Mouse (Mus musculus) CH12.LX (cell line): ENCODE data around the gene Rmi1. TPM values are rescaled to one million over a fixed set of nuclear protein-coding genes. Genes with fewer than 3 reads are reported as not detected.
A peak's percentile ranks its signal among the peaks of the same experiment; 100 is the strongest.

Experiments used
- DNase-seq: peaks from one replicate; pipeline ENCODE4 v3.0.0-alpha.2; 2013; ENCODE audit errors: extremely low read depth
- H3K27ac ChIP-seq: 2 replicates; pipeline ENCODE4 v1.5.1; 2012; ENCODE audit warnings: low read depth, mild to moderate bottlenecking, control low read depth, moderate library complexity; ENCODE audit not compliant: insufficient read depth
- H3K27me3 ChIP-seq: replicated peaks from 2 replicates; pipeline ENCODE3; 2012; ENCODE audit warnings: inconsistent platforms
- H3K36me3 ChIP-seq, 2 experiments: replicated peaks in 1 of 2; 2 replicates each; pipeline versions ENCODE3 to v1.6.1; 2012; ENCODE audit warnings: inconsistent platforms in 1 of 2, low read length in 1 of 2, mild to moderate bottlenecking in 1 of 2, mixed read lengths in 1 of 2, moderate library complexity in 1 of 2; ENCODE audit not compliant: control insufficient read depth in 1 of 2, insufficient read depth in 1 of 2
- H3K4me1 ChIP-seq, 2 experiments: 2 replicates each; pipeline ENCODE4 v1.6.1; 2012; ENCODE audit warnings: inconsistent platforms in 1 of 2, moderate library complexity in 1 of 2; ENCODE audit not compliant: insufficient read depth in 2 of 2, control insufficient read depth in 1 of 2
- H3K4me2 ChIP-seq: 2 replicates; pipeline ENCODE4 v1.6.1; 2012; ENCODE audit warnings: low read depth, mild to moderate bottlenecking, control low read depth; ENCODE audit not compliant: poor library complexity, insufficient read depth, severe bottlenecking
- H3K4me3 ChIP-seq, 3 experiments: fragments of 150-350 bp in 1 of 3; sonication (generic) in 1 of 3; replicated peaks in 1 of 3; 2 replicates each; pipeline versions ENCODE3 to v1.5.1; 2011 to 2012; ENCODE audit warnings: low read depth in 2 of 3, low read length in 2 of 3, mild to moderate bottlenecking in 2 of 3, moderate library complexity in 2 of 3, control low read depth in 1 of 3, improper control_type of control experiment in 1 of 3, inconsistent platforms in 1 of 3, mixed read lengths in 1 of 3; ENCODE audit not compliant: poor library complexity in 1 of 3
- H3K79me2 ChIP-seq: replicated peaks from 2 replicates; pipeline ENCODE4 v1.6.1; 2012; ENCODE audit warnings: mild to moderate bottlenecking, moderate library complexity; ENCODE audit not compliant: control insufficient read depth, poor library complexity, insufficient read depth, severe bottlenecking; ENCODE audit errors: extremely low read depth
- H3K9ac ChIP-seq: 2 replicates; pipeline ENCODE4 v1.6.1; 2012; ENCODE audit warnings: low read depth, mild to moderate bottlenecking, control low read depth, moderate library complexity; ENCODE audit not compliant: insufficient read depth
- H3K9me3 ChIP-seq: replicated peaks from 2 replicates; pipeline ENCODE3; 2012; ENCODE audit warnings: low read length, inconsistent platforms, mixed read lengths
- BHLHE40 ChIP-seq: IDR thresholded peaks from 2 replicates; pipeline ENCODE4 v1.6.1; 2011; ENCODE audit warnings: mild to moderate bottlenecking, low read depth, low read length, improper control_type of control experiment
- CHD2 ChIP-seq: IDR thresholded peaks from 2 replicates; pipeline ENCODE4 v1.6.1; 2011; ENCODE audit warnings: low read length, improper control_type of control experiment
- CTCF ChIP-seq, 2 experiments: IDR thresholded peaks in 1 of 2; conservative IDR thresholded peaks in 1 of 2; 2 replicates each; pipeline ENCODE4 v1.5.1; 2011 to 2012; ENCODE audit warnings: low read depth in 2 of 2, low read length in 2 of 2, improper control_type of control experiment in 1 of 2, inconsistent platforms in 1 of 2, mild to moderate bottlenecking in 1 of 2, moderate library complexity in 1 of 2
- E2F4 ChIP-seq: IDR thresholded peaks from 2 replicates; pipeline ENCODE4 v1.6.1; 2011; ENCODE audit warnings: low read depth, low read length, improper control_type of control experiment; ENCODE audit not compliant: insufficient replicate concordance
- ELF1 ChIP-seq: IDR thresholded peaks from 2 replicates; pipeline ENCODE4 v1.6.1; 2014; ENCODE audit warnings: low read depth, mild to moderate bottlenecking, inconsistent platforms, low read length, improper control_type of control experiment
- EP300 ChIP-seq: IDR thresholded peaks from 2 replicates; pipeline ENCODE4 v1.6.1; 2011; ENCODE audit warnings: low read length, improper control_type of control experiment
- GABPA ChIP-seq: IDR thresholded peaks from 2 replicates; pipeline ENCODE4 v1.6.1; 2012; ENCODE audit warnings: low read depth, low read length, improper control_type of control experiment, inconsistent platforms; ENCODE audit not compliant: insufficient replicate concordance
- HCFC1 ChIP-seq: IDR thresholded peaks from 2 replicates; pipeline ENCODE4 v1.6.1; 2012; ENCODE audit warnings: low read depth, mild to moderate bottlenecking, inconsistent platforms, low read length, improper control_type of control experiment
- JUN ChIP-seq: IDR thresholded peaks from 2 replicates; pipeline ENCODE4 v1.6.1; 2011; ENCODE audit warnings: low read depth, mild to moderate bottlenecking, low read length, improper control_type of control experiment, moderate library complexity; ENCODE audit not compliant: insufficient read depth
- JUND ChIP-seq: conservative IDR thresholded peaks from 2 replicates; pipeline ENCODE4 v1.6.1; 2011; ENCODE audit warnings: low read depth, low read length, improper control_type of control experiment
- KAT2A ChIP-seq: IDR thresholded peaks from 2 replicates; pipeline ENCODE4 v1.6.1; 2012; ENCODE audit warnings: low read length, improper control_type of control experiment, inconsistent platforms; ENCODE audit not compliant: insufficient replicate concordance
- MAFK ChIP-seq: IDR thresholded peaks from 2 replicates; pipeline ENCODE4 v1.6.1; 2011; ENCODE audit warnings: low read length, improper control_type of control experiment; ENCODE audit not compliant: insufficient replicate concordance
- MAX ChIP-seq: IDR thresholded peaks from 2 replicates; pipeline ENCODE4 v1.6.1; 2011; ENCODE audit warnings: low read length, improper control_type of control experiment
- MEF2A ChIP-seq: IDR thresholded peaks from 2 replicates; pipeline ENCODE4 v1.6.1; 2014; ENCODE audit warnings: low read depth, mild to moderate bottlenecking, inconsistent platforms, low read length, improper control_type of control experiment, borderline replicate concordance
- MXI1 ChIP-seq: IDR thresholded peaks from 2 replicates; pipeline ENCODE4 v1.6.1; 2011; ENCODE audit warnings: mild to moderate bottlenecking, low read depth, low read length, improper control_type of control experiment
- MYC ChIP-seq: IDR thresholded peaks from 2 replicates; pipeline ENCODE4 v1.6.1; 2011; ENCODE audit warnings: low read depth, mild to moderate bottlenecking, improper control_type of control experiment, low read length
- NELFE ChIP-seq: IDR thresholded peaks from 2 replicates; pipeline ENCODE4 v1.6.1; 2011; ENCODE audit warnings: low read depth, low read length, improper control_type of control experiment
- NRF1 ChIP-seq: IDR thresholded peaks from 2 replicates; pipeline ENCODE4 v1.6.1; 2014; ENCODE audit warnings: low read depth, mild to moderate bottlenecking, inconsistent platforms, low read length, improper control_type of control experiment, moderate library complexity
- POLR2A ChIP-seq: IDR thresholded peaks from 2 replicates; pipeline ENCODE4 v1.6.1; 2011; ENCODE audit warnings: low read depth, mild to moderate bottlenecking, improper control_type of control experiment, low read length
- POLR2AphosphoS2 ChIP-seq: IDR thresholded peaks from 2 replicates; pipeline ENCODE4 v1.6.1; 2011; ENCODE audit warnings: low read depth, low read length, improper control_type of control experiment
- RAD21 ChIP-seq: IDR thresholded peaks from 2 replicates; pipeline ENCODE4 v1.6.1; 2011; ENCODE audit warnings: low read depth, mild to moderate bottlenecking, low read length, improper control_type of control experiment, moderate library complexity
- RCOR1 ChIP-seq: conservative IDR thresholded peaks from 2 replicates; pipeline ENCODE4 v1.6.1; 2012; ENCODE audit warnings: low read depth, mild to moderate bottlenecking, inconsistent platforms, low read length, improper control_type of control experiment
- SIN3A ChIP-seq: IDR thresholded peaks from 2 replicates; pipeline ENCODE4 v1.6.1; 2012; ENCODE audit warnings: low read length, improper control_type of control experiment, inconsistent platforms
- SMC3 ChIP-seq: IDR thresholded peaks from 2 replicates; pipeline ENCODE4 v1.6.1; 2011; ENCODE audit warnings: low read depth, low read length, improper control_type of control experiment
- UBTF ChIP-seq: IDR thresholded peaks from 2 replicates; pipeline ENCODE4 v1.6.1; 2012; ENCODE audit warnings: low read depth, mild to moderate bottlenecking, inconsistent platforms, low read length, improper control_type of control experiment, moderate library complexity
- USF2 ChIP-seq: conservative IDR thresholded peaks from 2 replicates; pipeline ENCODE4 v1.6.1; 2011; ENCODE audit warnings: low read depth, low read length, improper control_type of control experiment
- ZKSCAN1 ChIP-seq: IDR thresholded peaks from 2 replicates; pipeline ENCODE4 v1.6.1; 2012; ENCODE audit warnings: low read depth, inconsistent platforms, low read length, improper control_type of control experiment, borderline replicate concordance
- ZNF384 ChIP-seq: IDR thresholded peaks from 2 replicates; pipeline ENCODE4 v1.6.1; 2012; ENCODE audit warnings: low read depth, low read length, improper control_type of control experiment, inconsistent platforms
- dilution Hi-C: fragments of 300-500 bp; cut with MboI; formaldehyde crosslinking; loops from 2 replicates; pipeline ENCODE4 v1.14.3; 2020; ENCODE audit warnings: low sequenced_read_pairs; ENCODE audit not compliant: extremely low pct_unique_long_range_greater_than_20kb, extremely low pct_ligation_motif_present
- in situ Hi-C: fragments of 300-500 bp; cut with MboI; formaldehyde crosslinking; loops from 3 replicates; pipeline ENCODE4 v1.14.3; 2019; ENCODE audit warnings: low sequenced_read_pairs, low pct_ligation_motif_present, low pct_unique_long_range_greater_than_20kb, mixed read lengths
- polyA plus RNA-seq: library from polyadenylated mRNA; unstranded; fragments of >175 nt; gene quantifications from 2 replicates; pipeline ENCODE4 v1.2.1, GENCODE M21; 2012; ENCODE audit warnings: low read depth; ENCODE audit not compliant: insufficient read length
- total RNA-seq, 2 experiments: library from RNA; depleted of rRNA; stranded (reverse); fragments of 300-350 nt in 1 of 2; fragments of >200 nt in 1 of 2; gene quantifications; 2 replicates each; pipeline ENCODE4 v1.2.3; 2012 to 2014

Gene Rmi1
- total and polyA plus RNA-seq, 3 experiments = 6.8 to 11.0 (median 8.4) TPM

DNA sequence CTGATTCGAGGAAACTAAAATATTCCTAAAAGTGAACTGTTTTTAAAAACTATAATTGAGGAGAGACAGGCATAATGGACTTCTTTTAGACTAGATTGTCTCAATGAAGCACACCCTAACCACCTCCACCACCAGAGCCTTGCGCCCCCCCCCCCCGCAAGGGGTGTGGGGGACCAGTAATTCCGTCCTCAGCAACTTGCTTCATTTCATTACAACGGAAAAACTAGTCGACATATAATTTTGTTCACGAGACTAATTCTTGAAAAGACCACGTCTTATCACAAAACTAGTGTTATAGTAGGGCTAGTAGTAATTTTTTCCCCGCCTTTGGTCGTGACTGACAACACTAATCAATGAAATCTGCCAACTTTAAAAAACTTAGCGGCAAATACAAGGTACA lies 1.5 kb upstream of the Rmi1 start:
- no peak overlapping the region for H3K27ac ChIP-seq
- TF ChIP-seq MAX (no peak), USF2 (no peak), MAFK (no peak), E2F4 (no peak), NRF1 (no peak), EP300 (no peak), GABPA (no peak), RCOR1 (no peak), POLR2A (no peak), HCFC1 (no peak), MXI1 (no peak), ELF1 (no peak), SMC3 (no peak)
- dilution Hi-C loops (no loop called here), in situ Hi-C loops (no loop called here)
- no peaks in the 10 kb centered on the region for H3K27me3 ChIP-seq
- H3K9me3 ChIP-seq = no peaks in the 10 kb centered on the region
- H3K4me2 ChIP-seq = peak overlapping the region; percentile 66; the same call in 1 of the 2 replicates
- peak overlapping the region; percentile 87 to 96 (median 89) for H3K4me3 ChIP-seq
- peaks cover 0 to 21% of the 10 kb centered on the region in 2 experiments; a peak in 2 of 4 replicates for H3K4me1 ChIP-seq
- H3K9ac ChIP-seq = peak overlapping the region; percentile 91
- peaks cover 51% of the 10 kb centered on the region for H3K79me2 ChIP-seq
- H3K36me3 ChIP-seq = peaks cover 18 to 36% of the 10 kb centered on the region in 2 experiments
- peak; percentile 36 for DNase-seq

DNA sequence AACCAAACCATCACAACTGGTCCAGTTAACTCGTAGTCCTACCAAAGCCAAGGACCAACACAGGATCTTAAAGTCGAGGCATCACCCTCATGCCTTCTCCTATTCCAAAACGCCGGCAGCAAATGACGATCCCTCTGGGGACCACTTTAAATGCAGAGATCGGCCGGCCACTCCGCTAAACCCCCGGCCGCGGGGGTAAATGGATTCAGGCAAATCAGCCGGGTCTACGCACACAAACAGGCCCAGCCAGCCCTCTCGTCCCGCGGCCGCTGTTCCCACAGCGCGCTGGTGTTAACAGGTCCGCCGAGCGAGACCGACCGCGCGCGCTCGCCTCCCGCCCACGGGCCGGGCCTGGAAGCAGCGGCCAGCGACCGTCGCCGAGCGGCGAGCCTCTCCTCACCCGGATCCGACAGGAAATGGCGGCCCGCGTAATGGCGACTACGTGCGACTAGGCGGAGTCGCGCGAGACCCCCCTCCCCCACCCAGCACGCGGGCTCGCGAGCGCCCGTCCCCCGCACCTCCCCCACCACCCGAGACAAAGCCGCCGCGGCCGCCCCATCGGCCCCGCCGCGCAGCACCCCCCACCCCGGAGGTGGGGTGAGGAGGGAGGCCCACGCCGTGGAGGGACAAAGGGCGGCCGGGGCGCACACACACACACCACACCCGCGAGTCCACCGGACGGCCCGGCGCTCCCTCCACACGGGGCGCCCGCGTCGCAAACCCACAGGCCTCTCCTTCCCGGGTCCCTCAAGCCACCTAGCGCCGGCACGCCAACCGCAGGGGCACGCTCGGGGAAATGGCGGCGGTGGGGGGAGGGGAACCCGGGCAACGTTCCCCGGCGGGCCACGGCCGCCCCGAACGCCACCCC lies 679 bp upstream of the Rmi1 start:
- Histone ChIP-seq H3K79me2 (peaks cover 47% of the 10 kb centered on the region), H3K9ac (peak overlapping the region; percentile 91), H3K36me3 (peaks cover 12 to 33% of the 10 kb centered on the region in 2 experiments), H3K9me3 (no peaks in the 10 kb centered on the region), H3K4me1 (peaks cover 0 to 24% of the 10 kb centered on the region in 2 experiments; a peak in 2 of 4 replicates), H3K27me3 (no peaks in the 10 kb centered on the region), H3K27ac (peak overlapping the region; percentile 88), H3K4me2 (peak overlapping the region; percentile 66; the same call in 1 of the 2 replicates), H3K4me3 (peak overlapping the region; percentile 87 to 96 (median 89))
- dilution Hi-C loops = no loop called here
- in situ Hi-C loops = no loop called here
- peak; percentile 66 for DNase-seq
- TF ChIP-seq HCFC1 = peak; percentile 44
- TF ChIP-seq ZNF384 = no peak
- TF ChIP-seq MXI1 = peak; percentile 15; the same call in 1 of the 2 replicates
- no peak; the same call in none of the 2 replicates for TF ChIP-seq NRF1
- TF ChIP-seq CHD2 = peak; percentile 91
- TF ChIP-seq POLR2AphosphoS2 = no peak
- TF ChIP-seq UBTF = no peak
- TF ChIP-seq RAD21 = no peak
- TF ChIP-seq RCOR1 = no peak
- TF ChIP-seq JUND = no peak
- peak; percentile 36; the same call in 1 of the 2 replicates for TF ChIP-seq SIN3A
- TF ChIP-seq MAFK = no peak
- TF ChIP-seq MYC = no peak
- no peak for TF ChIP-seq JUN
- TF ChIP-seq GABPA = no peak
- TF ChIP-seq BHLHE40 = peak; percentile 62
- TF ChIP-seq KAT2A = no peak
- no peak for TF ChIP-seq NELFE
- no peak for TF ChIP-seq CTCF (conservative IDR thresholded peaks at IDR 0.05 in 1 of 2, IDR thresholded peaks at IDR 0.05 in 1 of 2; ENCODE audit: low read depth in 2 of 2, low read length in 2 of 2)
- no peak for TF ChIP-seq ZKSCAN1
- no peak for TF ChIP-seq USF2
- TF ChIP-seq MEF2A = no peak
